Mouse (Mus musculus) cerebellum, adult 9-10 months (tissue): ENCODE results near the gene 4930447F04Rik.

Source experiments
- DNase-seq: peaks from one replicate; pipeline ENCODE4 v3.0.0; 2022

Gene 4930447F04Rik

GRCm38 (mm10) chrX:66304124-66304523 lies at the start of gene 4930447F04Rik:
TSS of gene 4930447F04Rik (minus strand) at chrX:66304224.
- no peak for DNase-seq
